Mouse (Mus musculus): ENCODE measurements at regions not wholly inside any gene's neighbourhood (a gene's known extent, or its start where the extent isn't known, plus 50 kb on each side); places are given as distances from the start of the nearest gene placed in this dataset.

DNA sequence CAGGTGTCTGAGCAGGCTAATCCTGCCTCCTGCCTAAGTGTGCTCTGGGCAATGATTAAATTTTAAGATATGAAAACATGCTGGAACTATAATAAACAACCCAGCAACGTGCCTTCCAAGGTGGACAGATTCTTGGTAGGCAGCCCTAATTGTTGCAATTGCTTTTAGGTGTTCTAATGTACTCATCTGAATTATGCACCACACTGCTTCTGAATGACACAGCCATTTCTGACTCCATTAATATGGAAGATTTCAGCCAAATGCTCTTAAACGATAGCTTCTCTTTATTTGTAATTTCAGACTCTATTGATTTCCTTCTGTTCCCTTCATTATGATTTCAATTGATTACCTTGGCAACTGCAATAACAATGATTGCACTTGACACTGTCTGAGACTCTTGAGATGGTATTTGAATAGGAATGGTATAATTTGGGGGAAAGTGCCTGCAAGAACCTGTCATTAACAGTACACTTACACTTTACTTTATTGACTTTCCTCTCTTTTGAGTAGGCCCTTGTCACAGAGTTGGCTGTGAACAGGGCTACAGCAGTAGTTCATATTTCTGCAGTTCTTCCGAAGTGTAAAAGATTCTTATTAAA lies 422.8 kb upstream of the Dmac1 start:
- ATAC-seq (ENCODE audit: insufficient number of reproducible peaks, low FRiP score, low TSS enrichment, low read depth), result no peak
- Histone ChIP-seq H3K36me3 (ENCODE audit: control insufficient read depth, insufficient read depth, low read length) (no peaks in the 10 kb centered on the region), H3K27ac (replicated peaks; ENCODE audit: low read depth, low read length) (no peak overlapping the region), H3K4me2 (ENCODE audit: low read depth, severe bottlenecking) (no peak overlapping the region), H3K9ac (ENCODE audit: low read length) (no peak overlapping the region), H3K4me1 (ENCODE audit: control insufficient read depth, insufficient read depth, low read length) (no peaks in the 10 kb centered on the region), H3K27me3 (ENCODE audit: control insufficient read depth, insufficient read depth, low read length) (no peaks in the 10 kb centered on the region), H3K4me3 (ENCODE audit: low read depth, low read length) (no peak overlapping the region), H3K9me3 (ENCODE audit: control insufficient read depth, low read length) (no peaks in the 10 kb centered on the region)
- WGBS, result 80% methylated on average over 3 of the region's 3 CpGs
- no peak for DNase-seq (ENCODE audit: low spot score)

DNA sequence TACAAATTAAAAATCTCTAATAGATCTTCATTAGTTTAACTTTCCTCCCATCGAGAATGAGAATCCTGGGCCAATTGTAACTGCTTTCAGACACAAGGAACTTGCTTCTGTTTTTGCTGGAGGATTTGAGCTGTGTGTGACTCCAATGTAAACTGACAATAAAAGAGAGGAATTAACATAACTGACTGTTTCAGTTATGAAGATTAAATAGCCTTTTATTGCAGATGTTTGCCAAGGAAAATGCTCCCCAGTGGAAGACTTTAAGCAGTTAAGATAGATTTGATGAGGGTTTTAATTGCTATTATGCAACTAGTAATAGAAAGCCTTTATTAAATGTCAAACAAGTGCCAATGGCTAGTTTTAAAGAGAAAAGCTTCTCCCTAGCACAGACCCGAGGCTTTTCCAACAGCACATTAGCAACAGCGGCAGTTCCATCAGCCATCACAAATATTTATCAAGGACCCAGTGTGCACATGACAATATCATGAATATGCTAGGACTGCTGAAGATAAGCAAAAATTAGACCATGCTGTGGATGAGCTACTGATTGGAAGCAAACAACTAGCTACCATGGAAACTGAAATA lies 398.6 kb upstream of the Dmac1 start:
- 74% methylated on average over 3 of the region's 3 CpGs for WGBS
- H3K9ac ChIP-seq (ENCODE audit: low read length), result no peak overlapping the region
- no peak overlapping the region for H3K4me3 ChIP-seq (ENCODE audit: low read depth, low read length)
- DNase-seq (ENCODE audit: low spot score) (no peak), ATAC-seq (ENCODE audit: insufficient number of reproducible peaks, low FRiP score, low TSS enrichment, low read depth) (no peak)
- no peak overlapping the region for H3K27ac ChIP-seq (replicated peaks; ENCODE audit: low read depth, low read length)
- no peaks in the 10 kb centered on the region for H3K4me1 ChIP-seq (ENCODE audit: control insufficient read depth, insufficient read depth, low read length)
- H3K27me3 ChIP-seq (ENCODE audit: control insufficient read depth, insufficient read depth, low read length), result no peaks in the 10 kb centered on the region
- H3K36me3 ChIP-seq (ENCODE audit: control insufficient read depth, insufficient read depth, low read length), result no peaks in the 10 kb centered on the region
- H3K4me2 ChIP-seq (ENCODE audit: low read depth, severe bottlenecking), result no peak overlapping the region
- no peaks in the 10 kb centered on the region for H3K9me3 ChIP-seq (ENCODE audit: control insufficient read depth, low read length)

DNA sequence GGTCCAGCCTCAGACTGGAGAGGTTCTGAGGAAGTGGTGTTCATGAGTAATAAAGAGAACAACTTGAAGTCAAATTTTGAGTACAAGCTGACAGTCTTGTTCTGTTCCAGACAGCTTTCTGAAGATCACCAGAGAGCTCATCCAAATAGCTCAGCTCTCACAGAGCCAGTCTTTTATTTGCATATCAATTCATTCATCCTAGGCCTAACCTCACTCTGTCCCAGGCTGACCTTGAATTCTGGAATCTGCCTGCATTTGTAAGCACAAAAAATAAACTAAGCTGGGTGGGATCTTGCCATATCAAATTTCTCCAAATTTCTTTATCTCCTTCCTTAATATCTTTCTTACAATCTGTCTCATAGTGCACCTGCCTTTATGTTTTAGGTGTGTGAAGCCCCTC lies 362.9 kb upstream of the Dmac1 start:
- DNase-seq (ENCODE audit: low spot score), result no peak
- H3K4me3 ChIP-seq (ENCODE audit: low read depth, low read length), result no peak overlapping the region
- no peaks in the 10 kb centered on the region for H3K36me3 ChIP-seq (ENCODE audit: control insufficient read depth, insufficient read depth, low read length)
- H3K27me3 ChIP-seq (ENCODE audit: control insufficient read depth, insufficient read depth, low read length), result no peaks in the 10 kb centered on the region
- H3K27ac ChIP-seq (replicated peaks; ENCODE audit: low read depth, low read length), result no peak overlapping the region
- no peak overlapping the region for H3K9ac ChIP-seq (ENCODE audit: low read length)
- no peaks in the 10 kb centered on the region for H3K9me3 ChIP-seq (ENCODE audit: control insufficient read depth, low read length)
- H3K4me1 ChIP-seq (ENCODE audit: control insufficient read depth, insufficient read depth, low read length), result peaks cover 4% of the 10 kb centered on the region; the same call in 1 of the 2 replicates
- H3K4me2 ChIP-seq (ENCODE audit: low read depth, severe bottlenecking), result no peak overlapping the region
- ATAC-seq (ENCODE audit: insufficient number of reproducible peaks, low FRiP score, low TSS enrichment, low read depth), result no peak

DNA sequence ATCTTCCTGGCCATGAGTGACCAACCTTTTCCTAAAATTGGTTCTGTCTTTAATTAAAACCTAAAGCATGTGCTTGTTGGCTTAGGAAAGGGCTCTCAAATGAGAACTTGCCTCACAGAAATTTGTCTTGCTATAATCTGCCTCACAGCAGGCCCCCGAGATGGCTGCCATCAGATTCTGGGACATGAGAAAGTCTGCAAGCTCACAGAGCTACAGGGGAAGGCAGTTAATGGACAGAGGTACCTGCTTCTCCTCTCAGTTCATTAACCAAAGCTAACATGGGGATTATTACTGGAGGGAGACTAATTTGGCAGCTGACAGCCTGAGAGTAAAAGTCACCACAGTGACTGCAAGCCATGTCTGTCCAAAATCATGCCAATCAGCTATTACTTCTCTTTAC lies 358.5 kb upstream of the Dmac1 start:
- Histone ChIP-seq H3K27ac (replicated peaks; ENCODE audit: low read depth, low read length) (no peak overlapping the region), H3K9me3 (ENCODE audit: control insufficient read depth, low read length) (no peaks in the 10 kb centered on the region), H3K9ac (ENCODE audit: low read length) (no peak overlapping the region), H3K27me3 (ENCODE audit: control insufficient read depth, insufficient read depth, low read length) (no peaks in the 10 kb centered on the region), H3K4me2 (ENCODE audit: low read depth, severe bottlenecking) (no peak overlapping the region), H3K36me3 (ENCODE audit: control insufficient read depth, insufficient read depth, low read length) (no peaks in the 10 kb centered on the region), H3K4me3 (ENCODE audit: low read depth, low read length) (no peak overlapping the region), H3K4me1 (ENCODE audit: control insufficient read depth, insufficient read depth, low read length) (peaks cover 4% of the 10 kb centered on the region; the same call in 1 of the 2 replicates)
- ATAC-seq (ENCODE audit: insufficient number of reproducible peaks, low FRiP score, low TSS enrichment, low read depth), result no peak
- WGBS, result 34% methylated on average over 1 of the region's 1 CpGs
- peak; percentile 26 for DNase-seq (ENCODE audit: low spot score)

DNA sequence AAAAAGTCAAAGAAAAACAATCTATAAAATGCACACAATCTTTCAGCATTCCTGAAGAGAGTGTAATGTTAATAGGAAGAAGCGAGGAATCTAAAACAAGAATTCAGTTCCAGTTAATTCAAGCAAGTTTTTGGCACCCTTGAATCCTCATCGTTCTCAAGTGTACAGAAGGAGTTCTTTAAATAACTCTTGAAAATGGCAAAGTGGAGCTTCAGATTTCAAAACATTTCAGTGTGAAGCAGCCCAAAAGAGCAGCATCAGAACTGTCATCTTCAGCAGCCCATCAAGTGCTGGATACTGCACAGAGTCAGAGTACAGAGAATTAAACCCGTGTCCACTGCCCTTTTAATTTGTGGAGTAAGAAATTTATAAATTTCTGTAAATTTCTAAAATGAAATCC lies 311.8 kb upstream of the Dmac1 start:
- no peak for ATAC-seq (ENCODE audit: insufficient number of reproducible peaks, low FRiP score, low TSS enrichment, low read depth)
- Histone ChIP-seq H3K4me2 (ENCODE audit: low read depth, severe bottlenecking) (no peak overlapping the region), H3K9me3 (ENCODE audit: control insufficient read depth, low read length) (no peaks in the 10 kb centered on the region), H3K27ac (replicated peaks; ENCODE audit: low read depth, low read length) (no peak overlapping the region), H3K4me3 (ENCODE audit: low read depth, low read length) (no peak overlapping the region), H3K27me3 (ENCODE audit: control insufficient read depth, insufficient read depth, low read length) (no peaks in the 10 kb centered on the region), H3K4me1 (ENCODE audit: control insufficient read depth, insufficient read depth, low read length) (no peaks in the 10 kb centered on the region), H3K36me3 (ENCODE audit: control insufficient read depth, insufficient read depth, low read length) (no peaks in the 10 kb centered on the region), H3K9ac (ENCODE audit: low read length) (no peak overlapping the region)
- no peak for DNase-seq (ENCODE audit: low spot score)
- 88% methylated on average over 3 of the region's 3 CpGs for WGBS

DNA sequence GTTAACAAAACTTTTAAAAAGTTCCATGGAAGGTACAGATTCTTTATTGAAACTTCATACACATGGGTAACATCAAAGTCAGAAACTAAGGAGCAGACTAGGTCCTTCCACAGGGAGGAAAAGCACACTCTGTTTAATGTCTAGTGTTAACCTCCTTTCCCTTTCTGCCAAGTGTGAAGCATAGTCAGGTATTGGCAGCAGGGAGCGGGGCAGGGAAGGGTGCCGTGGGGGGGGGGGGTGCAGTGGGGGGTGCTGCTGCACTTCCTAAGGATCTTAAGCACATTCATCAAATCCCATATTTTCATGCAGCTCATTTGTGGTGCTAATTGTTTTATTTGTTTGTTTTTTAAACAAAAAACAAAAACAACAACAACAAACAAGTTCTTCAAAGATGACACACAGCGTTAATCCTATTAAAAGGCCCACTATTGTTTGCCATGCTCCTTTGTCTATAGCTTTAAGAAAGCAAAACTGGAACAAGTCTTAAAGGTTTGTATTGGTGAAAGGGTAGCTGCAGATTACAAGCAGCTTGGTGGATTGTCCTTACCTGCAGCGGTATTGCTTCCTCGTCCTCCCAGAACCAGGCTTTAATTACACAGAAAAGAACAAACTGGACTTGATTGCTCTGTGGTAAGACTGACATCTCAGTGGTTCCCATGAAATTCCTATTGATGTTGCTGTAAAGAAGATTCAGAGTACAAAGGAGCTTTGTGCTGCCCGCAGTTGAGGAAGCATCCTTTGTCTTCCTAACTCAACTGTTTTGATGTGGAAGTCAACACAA lies 310.2 kb upstream of the Dmac1 start:
- ATAC-seq (ENCODE audit: insufficient number of reproducible peaks, low FRiP score, low TSS enrichment, low read depth) (no peak), DNase-seq (ENCODE audit: low spot score) (no peak)
- Histone ChIP-seq H3K36me3 (ENCODE audit: control insufficient read depth, insufficient read depth, low read length) (no peaks in the 10 kb centered on the region), H3K4me1 (ENCODE audit: control insufficient read depth, insufficient read depth, low read length) (no peaks in the 10 kb centered on the region), H3K9ac (ENCODE audit: low read length) (no peak overlapping the region), H3K27me3 (ENCODE audit: control insufficient read depth, insufficient read depth, low read length) (no peaks in the 10 kb centered on the region), H3K4me2 (ENCODE audit: low read depth, severe bottlenecking) (no peak overlapping the region), H3K9me3 (ENCODE audit: control insufficient read depth, low read length) (no peaks in the 10 kb centered on the region), H3K27ac (replicated peaks; ENCODE audit: low read depth, low read length) (no peak overlapping the region), H3K4me3 (ENCODE audit: low read depth, low read length) (no peak overlapping the region)
- 73% methylated on average over 6 of the region's 6 CpGs for WGBS

DNA sequence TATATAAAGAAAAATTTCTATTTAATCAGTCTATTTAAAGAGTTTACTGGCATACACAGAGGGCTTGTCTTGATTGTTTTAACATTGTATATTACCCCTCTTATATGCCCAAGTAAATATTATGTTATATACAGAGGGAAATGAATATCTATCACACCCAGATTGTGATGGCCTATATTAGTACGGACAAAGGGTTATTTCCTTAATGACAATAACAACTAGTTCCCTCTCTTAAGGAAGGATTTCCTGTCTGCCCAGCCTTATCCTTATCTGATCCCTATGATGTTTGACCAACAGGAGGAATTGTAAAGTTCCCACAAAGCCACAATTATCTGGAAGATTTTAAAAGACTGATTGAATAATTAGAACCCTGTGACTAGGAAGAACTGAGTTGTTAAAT lies 301.8 kb upstream of the Dmac1 start:
- Histone ChIP-seq H3K27me3 (ENCODE audit: control insufficient read depth, insufficient read depth, low read length) (no peaks in the 10 kb centered on the region), H3K9me3 (ENCODE audit: control insufficient read depth, low read length) (no peaks in the 10 kb centered on the region), H3K9ac (ENCODE audit: low read length) (no peak overlapping the region), H3K36me3 (ENCODE audit: control insufficient read depth, insufficient read depth, low read length) (no peaks in the 10 kb centered on the region), H3K4me1 (ENCODE audit: control insufficient read depth, insufficient read depth, low read length) (no peaks in the 10 kb centered on the region), H3K27ac (replicated peaks; ENCODE audit: low read depth, low read length) (no peak overlapping the region), H3K4me2 (ENCODE audit: low read depth, severe bottlenecking) (no peak overlapping the region), H3K4me3 (ENCODE audit: low read depth, low read length) (no peak overlapping the region)
- DNase-seq (ENCODE audit: low spot score) (no peak), ATAC-seq (ENCODE audit: insufficient number of reproducible peaks, low FRiP score, low TSS enrichment, low read depth) (no peak)
- 86% methylated on average over 1 of the region's 1 CpGs for WGBS

DNA sequence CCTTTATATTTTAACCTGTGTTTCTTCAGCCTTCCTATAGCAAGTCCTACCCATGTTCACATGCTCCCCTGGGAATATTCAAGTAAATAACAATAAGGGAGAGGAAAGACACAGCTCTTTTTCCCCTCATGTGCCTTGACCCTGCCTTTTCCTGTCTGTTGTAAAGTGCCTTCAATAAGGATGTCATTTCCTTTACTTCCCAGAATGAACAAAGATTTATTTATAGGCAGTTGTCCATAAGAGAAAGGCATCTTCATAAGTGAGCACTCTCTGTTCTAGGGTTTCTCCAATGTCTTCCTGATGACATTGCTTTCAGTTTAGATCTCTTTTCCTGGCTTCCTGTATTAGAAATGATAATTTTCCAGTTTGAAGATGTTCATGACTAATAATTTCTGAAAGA lies 294.5 kb upstream of the Dmac1 start:
- Histone ChIP-seq H3K36me3 (ENCODE audit: control insufficient read depth, insufficient read depth, low read length) (no peaks in the 10 kb centered on the region), H3K4me1 (ENCODE audit: control insufficient read depth, insufficient read depth, low read length) (no peaks in the 10 kb centered on the region), H3K9ac (ENCODE audit: low read length) (no peak overlapping the region), H3K4me2 (ENCODE audit: low read depth, severe bottlenecking) (no peak overlapping the region), H3K9me3 (ENCODE audit: control insufficient read depth, low read length) (no peaks in the 10 kb centered on the region), H3K27ac (replicated peaks; ENCODE audit: low read depth, low read length) (no peak overlapping the region), H3K27me3 (ENCODE audit: control insufficient read depth, insufficient read depth, low read length) (no peaks in the 10 kb centered on the region), H3K4me3 (ENCODE audit: low read depth, low read length) (no peak overlapping the region)
- no peak for ATAC-seq (ENCODE audit: insufficient number of reproducible peaks, low FRiP score, low TSS enrichment, low read depth)
- no peak for DNase-seq (ENCODE audit: low spot score)

Data from limb, embryonic 11.5 days (tissue).